Mouse (Mus musculus): Measurements from ENCODE around the gene Rarb.

The Rarb gene

DNA sequence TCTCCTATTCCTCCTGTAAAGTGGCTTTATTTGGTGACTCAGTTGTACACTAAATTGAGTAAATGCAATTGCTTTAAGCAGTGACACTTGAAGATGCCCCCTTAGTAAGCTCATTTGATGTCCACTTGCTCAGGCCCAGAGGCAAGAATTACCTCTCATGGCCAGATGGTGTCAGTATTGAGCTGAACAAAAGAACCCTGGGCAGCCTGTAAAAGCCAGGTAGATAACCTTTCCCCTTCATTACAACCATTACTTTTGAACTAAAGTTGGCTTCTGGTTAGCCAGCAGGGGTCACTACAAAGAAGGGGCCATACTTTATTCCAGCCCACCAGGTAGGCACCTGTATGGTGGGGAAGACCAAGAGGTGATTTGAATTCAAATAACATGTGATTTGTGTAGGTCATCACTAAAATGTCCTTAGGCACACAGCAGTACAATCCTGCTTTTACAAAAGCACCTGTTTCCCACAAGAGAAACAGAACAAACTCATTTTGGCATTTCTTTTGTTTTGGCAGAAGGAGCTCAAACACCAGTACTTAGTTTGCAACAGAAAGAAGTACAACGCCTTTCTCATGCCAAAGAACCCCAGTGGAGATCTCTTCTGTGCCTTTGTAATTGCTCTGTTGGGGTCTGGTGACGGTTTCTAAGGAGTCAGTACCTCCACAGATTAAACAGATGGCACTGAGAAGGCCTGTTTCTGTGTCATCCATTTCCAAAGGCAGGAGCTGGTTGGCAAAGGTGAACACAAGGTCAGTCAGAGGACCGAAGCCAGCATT lies 384.4 kb downstream of the Rarb start:
- DNase-seq (ENCODE audit: low spot score): peak; percentile 55

DNA sequence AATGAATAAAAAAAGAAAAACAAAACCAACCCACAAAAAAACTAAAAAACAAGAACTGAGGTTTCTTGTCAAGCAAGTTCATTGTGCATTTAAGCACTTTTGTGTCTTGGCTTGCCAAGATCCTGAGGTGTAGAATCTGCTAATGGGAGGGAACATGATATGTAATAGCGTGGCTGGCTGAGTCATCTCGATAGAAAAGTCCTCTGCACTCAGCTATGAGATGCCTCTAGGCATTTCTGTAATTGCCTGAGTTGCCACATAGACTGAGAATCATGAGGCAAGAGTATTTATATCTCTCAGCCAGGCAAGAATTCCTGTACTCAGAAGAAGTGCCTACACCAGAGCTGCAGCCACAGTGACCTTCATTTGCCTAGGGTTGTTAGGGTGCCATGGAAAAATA lies 385.8 kb downstream of the Rarb start:
- no peak for DNase-seq (ENCODE audit: low spot score)

DNA sequence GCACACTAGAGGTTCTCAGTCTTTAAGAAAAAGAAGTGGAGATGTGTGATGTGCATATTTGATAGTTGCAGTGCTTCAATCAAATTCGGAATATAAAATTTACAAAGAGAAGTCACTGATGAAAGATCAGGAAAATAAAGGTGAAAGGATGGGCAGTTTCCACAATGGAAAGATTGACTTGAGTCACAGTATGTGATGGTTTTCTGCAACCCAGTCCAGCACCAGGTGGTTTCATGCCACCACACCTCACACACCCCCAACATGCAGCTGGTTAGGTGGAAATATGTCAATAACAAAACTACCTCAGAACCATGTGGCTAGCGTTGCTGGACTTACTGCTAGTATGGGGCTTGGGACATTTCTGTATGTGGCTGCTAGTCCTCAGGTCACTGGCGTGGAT lies 386.4 kb downstream of the Rarb start:
- no peak for DNase-seq (ENCODE audit: low spot score)

DNA sequence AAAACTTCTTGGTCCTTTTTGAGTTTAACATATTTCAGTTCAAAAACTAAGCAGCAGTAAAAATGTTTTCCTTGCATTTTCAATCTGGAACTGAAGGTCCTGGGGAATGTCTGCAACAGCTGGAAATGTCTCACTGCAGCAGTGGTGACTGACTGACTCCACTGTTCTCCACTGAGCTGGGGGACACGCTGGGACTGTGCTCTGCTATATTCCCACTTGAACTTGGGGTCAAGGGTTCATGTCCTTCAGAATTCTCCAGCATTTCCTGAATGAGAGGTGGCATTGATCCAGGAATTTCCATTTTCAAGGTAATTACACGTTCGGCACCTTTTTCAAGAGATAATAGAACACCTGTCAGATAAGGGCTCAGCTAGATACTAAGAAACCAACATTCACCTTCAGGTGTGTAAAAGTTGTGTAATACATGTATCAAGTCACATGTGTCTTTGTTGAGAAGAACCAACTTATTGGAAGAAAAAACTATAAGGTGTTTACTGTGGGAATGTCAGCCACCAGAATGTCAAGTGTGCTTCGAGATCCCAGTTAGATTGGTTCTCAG lies 386.9 kb downstream of the Rarb start:
- DNase-seq (ENCODE audit: low spot score): no peak

DNA sequence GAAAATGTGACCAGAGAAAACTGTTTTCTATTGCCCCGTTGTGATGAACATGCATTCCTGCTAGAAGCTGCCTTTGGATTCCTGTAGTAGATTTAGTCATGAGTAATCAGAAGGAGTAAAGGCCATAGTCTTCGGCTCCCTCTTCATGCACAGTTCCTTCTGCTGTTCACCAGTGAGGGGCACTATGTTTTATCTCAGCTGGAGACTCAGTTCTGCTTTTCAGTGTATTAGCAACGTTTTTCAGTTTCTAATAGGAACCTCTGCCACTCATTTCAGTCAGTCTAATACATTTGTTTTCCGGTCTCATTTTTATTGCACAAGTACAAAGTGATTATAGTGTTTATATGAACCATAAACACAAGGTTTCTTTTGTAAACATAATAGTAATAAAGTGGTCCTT lies 391.4 kb downstream of the Rarb start:
- DNase-seq (ENCODE audit: low spot score): no peak

DNA sequence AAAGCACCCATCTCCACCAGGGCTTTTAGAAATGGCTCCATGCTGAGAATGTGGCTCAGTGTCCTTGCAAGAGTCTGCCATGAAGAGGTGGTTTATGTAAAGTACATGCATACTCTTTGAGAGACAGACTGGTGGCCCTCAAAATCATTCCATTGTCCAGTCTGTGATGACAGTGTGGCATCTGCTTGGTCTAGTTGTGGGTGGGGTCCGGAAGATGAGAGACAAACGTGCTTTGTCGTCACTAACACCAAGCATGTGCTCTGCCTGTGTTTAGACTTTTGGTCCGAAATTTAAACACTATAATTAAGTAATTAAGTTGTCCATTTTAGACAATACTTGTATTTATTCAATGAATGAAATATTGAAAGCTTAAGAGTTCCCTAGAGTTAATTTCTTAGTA lies 404.8 kb downstream of the Rarb start:
- DNase-seq (ENCODE audit: low spot score): no peak

DNA sequence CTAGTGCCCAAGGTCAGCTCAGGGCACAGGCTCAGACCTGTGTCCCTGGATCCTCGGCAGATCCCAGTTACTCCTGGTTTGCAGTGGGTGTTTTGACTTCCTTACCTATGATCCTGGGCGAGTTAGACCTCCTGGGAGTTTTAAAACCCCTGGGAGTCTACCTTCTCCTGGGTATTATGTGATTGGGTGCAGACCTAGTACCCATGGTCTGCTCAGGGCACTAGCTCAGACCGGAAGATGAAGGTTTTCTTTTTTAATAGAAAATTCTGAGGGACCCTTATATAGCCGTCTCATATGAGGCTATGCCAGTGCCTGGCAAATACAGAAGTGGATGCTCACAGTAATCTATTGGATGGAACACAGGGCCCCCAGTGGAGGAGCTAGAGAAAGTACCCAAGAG lies 413.8 kb downstream of the Rarb start:
- no peak for DNase-seq (ENCODE audit: low spot score)

DNA sequence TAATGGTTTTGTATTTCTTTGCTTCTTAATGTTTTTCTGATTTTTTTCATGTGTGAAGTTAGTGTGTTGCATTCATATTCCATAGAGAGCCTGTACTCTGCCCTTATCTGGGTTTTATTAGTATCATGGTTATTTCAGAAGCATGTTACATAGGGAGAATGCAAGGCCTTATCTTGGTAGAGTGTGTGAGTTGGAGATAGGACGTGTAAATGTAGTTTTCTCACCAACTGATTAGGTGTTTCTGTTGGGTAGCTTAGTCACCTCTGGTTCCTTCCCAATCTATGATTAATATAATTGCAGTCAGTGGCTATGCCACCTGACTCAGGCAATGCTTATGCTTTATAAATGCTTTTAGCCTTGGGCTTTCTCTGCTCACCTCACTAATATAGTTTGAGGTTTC lies 434.2 kb downstream of the Rarb start:
- DNase-seq (ENCODE audit: low spot score): no peak
